Mouse (Mus musculus) neural tube, postnatal 0 days (tissue): ENCODE data around the gene Sh3bp4. TPM values are rescaled to one million over a fixed set of nuclear protein-coding genes. Genes with fewer than 3 reads are reported as not detected.

Experiments
- polyA plus RNA-seq: library from polyadenylated mRNA; unstranded; fragments of >200 nt; fragmentation: Nextera tagmentation; extraction: Ambion mirVana; gene quantifications from 2 replicates; pipeline ENCODE4 v1.2.1, GENCODE M21; 2015

Gene Sh3bp4
- polyA plus RNA-seq = 10.9 and 12.0 TPM in 2 replicates

GRCm38 (mm10) chr1:89070103-89070700 is at the start of gene Sh3bp4:
Sh3bp4 (plus strand) TSS chr1:89070415.

